Mouse (Mus musculus): ENCODE measurements around the gene Ndufa6. TPM values are rescaled to one million over a fixed set of nuclear protein-coding genes. Genes with fewer than 3 reads are reported as not detected.
A peak's percentile ranks its signal among the peaks of the same experiment; 100 is the strongest.

The Ndufa6 gene
- polyA plus RNA-seq, 1 experiment from 2014 or later: 277 TPM

- no peaks in the 10 kb centered on the region for H3K36me3 ChIP-seq (ENCODE audit: control insufficient read depth, insufficient read depth, low read length)
- peak overlapping the region; percentile 53 for H3K9ac ChIP-seq (ENCODE audit: low read depth, low read length)
- H3K27ac ChIP-seq (ENCODE audit: low read depth, low read length): peak overlapping the region; percentile 4; the same call in 1 of the 2 replicates
- peak overlapping the region; percentile 49 for H3K4me2 ChIP-seq (replicated peaks; ENCODE audit: low read depth, low read length)
- WGBS: 3% methylated on average over 32 of the region's 40 CpGs
- H3K27me3 ChIP-seq (ENCODE audit: control insufficient read depth, insufficient read depth, low read length): peaks cover 7% of the 10 kb centered on the region; the same call in 1 of the 2 replicates
- H3K4me1 ChIP-seq (replicated peaks; ENCODE audit: control insufficient read depth, insufficient read depth, low read length): peaks cover 9% of the 10 kb centered on the region; the same call in 1 of the 2 replicates
- peak overlapping the region; percentile 29 for H3K4me3 ChIP-seq (ENCODE audit: low read depth, low read length)
- no peak for ATAC-seq (ENCODE audit: low FRiP score)
- peak; percentile 49 for DNase-seq (ENCODE audit: low spot score)
- no peaks in the 10 kb centered on the region for H3K9me3 ChIP-seq (ENCODE audit: control insufficient read depth, low read length)
Observed at GRCm38 (mm10) chr15:82341036-82341501, 13.1 kb downstream of the Ndufa6 start.

- Histone ChIP-seq H3K9ac (ENCODE audit: low read depth, low read length) (peak overlapping the region; percentile 53; the same call in 1 of the 2 replicates), H3K9me3 (ENCODE audit: control insufficient read depth, low read length) (no peaks in the 10 kb centered on the region), H3K27ac (ENCODE audit: low read depth, low read length) (no peak overlapping the region; the same call in 1 of the 2 replicates), H3K27me3 (ENCODE audit: control insufficient read depth, insufficient read depth, low read length) (peaks cover 7% of the 10 kb centered on the region; the same call in 1 of the 2 replicates), H3K4me1 (replicated peaks; ENCODE audit: control insufficient read depth, insufficient read depth, low read length) (peaks cover 9% of the 10 kb centered on the region; the same call in 1 of the 2 replicates), H3K4me3 (ENCODE audit: low read depth, low read length) (peak overlapping the region; percentile 29), H3K4me2 (replicated peaks; ENCODE audit: low read depth, low read length) (peak overlapping the region; percentile 49), H3K36me3 (ENCODE audit: control insufficient read depth, insufficient read depth, low read length) (peaks cover 2% of the 10 kb centered on the region; the same call in 1 of the 2 replicates)
- no peak for ATAC-seq (ENCODE audit: low FRiP score)
- 43% methylated on average over 21 of the region's 21 CpGs for WGBS
- DNase-seq (ENCODE audit: low spot score): peak; percentile 43
Observed at GRCm38 (mm10) chr15:82340414-82341035, 13.6 kb downstream of the Ndufa6 start.

- H3K4me3 ChIP-seq (ENCODE audit: low read depth, low read length): no peak overlapping the region
- no peak overlapping the region for H3K27ac ChIP-seq (ENCODE audit: low read depth, low read length)
- no peaks in the 10 kb centered on the region for H3K9me3 ChIP-seq (ENCODE audit: control insufficient read depth, low read length)
- 70% methylated on average over 8 of the region's 8 CpGs for WGBS
- no peak for ATAC-seq (ENCODE audit: low FRiP score)
- no peak overlapping the region for H3K9ac ChIP-seq (ENCODE audit: low read depth, low read length)
- peaks cover 9% of the 10 kb centered on the region; the same call in 1 of the 2 replicates for H3K4me1 ChIP-seq (replicated peaks; ENCODE audit: control insufficient read depth, insufficient read depth, low read length)
- H3K4me2 ChIP-seq (replicated peaks; ENCODE audit: low read depth, low read length): no peak overlapping the region
- peaks cover 7% of the 10 kb centered on the region; the same call in 1 of the 2 replicates for H3K27me3 ChIP-seq (ENCODE audit: control insufficient read depth, insufficient read depth, low read length)
- peaks cover 5% of the 10 kb centered on the region for H3K36me3 ChIP-seq (ENCODE audit: control insufficient read depth, insufficient read depth, low read length)
- peak; percentile 9 for DNase-seq (ENCODE audit: low spot score)
Observed at GRCm38 (mm10) chr15:82339634-82340254, 14.4 kb downstream of the Ndufa6 start.

GRCm38 (mm10) chr15:82339150-82339549 lies 15.0 kb downstream of the Ndufa6 start:
- WGBS: 62% methylated on average over 10 of the region's 10 CpGs
- Histone ChIP-seq H3K9me3 (ENCODE audit: control insufficient read depth, low read length) (no peaks in the 10 kb centered on the region), H3K4me1 (replicated peaks; ENCODE audit: control insufficient read depth, insufficient read depth, low read length) (peaks cover 9% of the 10 kb centered on the region; the same call in 1 of the 2 replicates), H3K4me2 (replicated peaks; ENCODE audit: low read depth, low read length) (peak overlapping the region; percentile 69), H3K27me3 (ENCODE audit: control insufficient read depth, insufficient read depth, low read length) (peaks cover 7% of the 10 kb centered on the region; the same call in 1 of the 2 replicates), H3K4me3 (ENCODE audit: low read depth, low read length) (peak overlapping the region; percentile 48), H3K27ac (ENCODE audit: low read depth, low read length) (no peak overlapping the region), H3K36me3 (ENCODE audit: control insufficient read depth, insufficient read depth, low read length) (peaks cover 5% of the 10 kb centered on the region), H3K9ac (ENCODE audit: low read depth, low read length) (peak overlapping the region; percentile 31; the same call in 1 of the 2 replicates)
- no peak for DNase-seq (ENCODE audit: low spot score)
- no peak for ATAC-seq (ENCODE audit: low FRiP score)

GRCm38 (mm10) chr15:82338593-82339112 lies 15.5 kb downstream of the Ndufa6 start, which contains the start of the genes Naga, Pheta2 and Smdt1:
Gene Naga, minus strand, starts transcription at chr15:82338925.
Gene Pheta2, plus strand, starts transcription at chr15:82338942.
Gene Smdt1, plus strand, starts transcription at chr15:82338959.
- Histone ChIP-seq H3K9me3 (ENCODE audit: control insufficient read depth, low read length) (no peaks in the 10 kb centered on the region), H3K4me2 (replicated peaks; ENCODE audit: low read depth, low read length) (peak within 1 kb of the TSS; percentile 69), H3K27ac (ENCODE audit: low read depth, low read length) (no peak within 1 kb of the TSS), H3K4me3 (ENCODE audit: low read depth, low read length) (peak within 1 kb of the TSS; percentile 48), H3K9ac (ENCODE audit: low read depth, low read length) (peak within 1 kb of the TSS; percentile 64), H3K27me3 (ENCODE audit: control insufficient read depth, insufficient read depth, low read length) (peaks cover 7% of the 10 kb centered on the region; the same call in 1 of the 2 replicates), H3K36me3 (ENCODE audit: control insufficient read depth, insufficient read depth, low read length) (peaks cover 5% of the 10 kb centered on the region), H3K4me1 (replicated peaks; ENCODE audit: control insufficient read depth, insufficient read depth, low read length) (peaks cover 9% of the 10 kb centered on the region; the same call in 1 of the 2 replicates)
- WGBS: under 1% methylated on average over 41 of the region's 41 CpGs
- ATAC-seq (ENCODE audit: low FRiP score) (peak; percentile 90), DNase-seq (ENCODE audit: low spot score) (peak; percentile 99)

- DNase-seq (ENCODE audit: low spot score): no peak
- Histone ChIP-seq H3K27me3 (ENCODE audit: control insufficient read depth, insufficient read depth, low read length) (peaks cover 7% of the 10 kb centered on the region; the same call in 1 of the 2 replicates), H3K36me3 (ENCODE audit: control insufficient read depth, insufficient read depth, low read length) (peaks cover 5% of the 10 kb centered on the region), H3K4me2 (replicated peaks; ENCODE audit: low read depth, low read length) (peak overlapping the region; percentile 69), H3K9me3 (ENCODE audit: control insufficient read depth, low read length) (no peaks in the 10 kb centered on the region), H3K27ac (ENCODE audit: low read depth, low read length) (no peak overlapping the region), H3K9ac (ENCODE audit: low read depth, low read length) (peak overlapping the region; percentile 64), H3K4me1 (replicated peaks; ENCODE audit: control insufficient read depth, insufficient read depth, low read length) (peaks cover 9% of the 10 kb centered on the region; the same call in 1 of the 2 replicates), H3K4me3 (ENCODE audit: low read depth, low read length) (peak overlapping the region; percentile 48)
- no peak for ATAC-seq (ENCODE audit: low FRiP score)
- WGBS: 49% methylated on average over 4 of the region's 4 CpGs
Observed at GRCm38 (mm10) chr15:82337875-82338274, 16.2 kb downstream of the Ndufa6 start.

GRCm38 (mm10) chr15:82336629-82337028 lies 17.5 kb downstream of the Ndufa6 start:
- H3K9me3 ChIP-seq (ENCODE audit: control insufficient read depth, low read length): no peaks in the 10 kb centered on the region
- H3K4me2 ChIP-seq (replicated peaks; ENCODE audit: low read depth, low read length): no peak overlapping the region
- H3K9ac ChIP-seq (ENCODE audit: low read depth, low read length): 0 out of 2 replicates have a peak overlapping the region, but pooled peaks have one; percentile 20
- DNase-seq (ENCODE audit: low spot score) (no peak), ATAC-seq (ENCODE audit: low FRiP score) (no peak)
- no peak overlapping the region for H3K27ac ChIP-seq (ENCODE audit: low read depth, low read length)
- WGBS: 75% methylated on average over 12 of the region's 12 CpGs
- H3K4me1 ChIP-seq (replicated peaks; ENCODE audit: control insufficient read depth, insufficient read depth, low read length): peaks cover 9% of the 10 kb centered on the region; the same call in 1 of the 2 replicates
- no peak overlapping the region for H3K4me3 ChIP-seq (ENCODE audit: low read depth, low read length)
- peaks cover 7% of the 10 kb centered on the region; the same call in 1 of the 2 replicates for H3K27me3 ChIP-seq (ENCODE audit: control insufficient read depth, insufficient read depth, low read length)
- H3K36me3 ChIP-seq (ENCODE audit: control insufficient read depth, insufficient read depth, low read length): peaks cover 5% of the 10 kb centered on the region

GRCm38 (mm10) chr15:82335194-82335593 lies 18.9 kb downstream of the Ndufa6 start:
- Histone ChIP-seq H3K27me3 (ENCODE audit: control insufficient read depth, insufficient read depth, low read length) (peaks cover 3% of the 10 kb centered on the region; the same call in 1 of the 2 replicates), H3K4me2 (replicated peaks; ENCODE audit: low read depth, low read length) (no peak overlapping the region), H3K36me3 (ENCODE audit: control insufficient read depth, insufficient read depth, low read length) (peaks cover 5% of the 10 kb centered on the region), H3K4me1 (replicated peaks; ENCODE audit: control insufficient read depth, insufficient read depth, low read length) (0 out of 2 replicates have a peak, but pooled peaks cover 4% of the 10 kb centered on the region), H3K4me3 (ENCODE audit: low read depth, low read length) (no peak overlapping the region), H3K27ac (ENCODE audit: low read depth, low read length) (no peak overlapping the region), H3K9me3 (ENCODE audit: control insufficient read depth, low read length) (no peaks in the 10 kb centered on the region), H3K9ac (ENCODE audit: low read depth, low read length) (no peak overlapping the region)
- ATAC-seq (ENCODE audit: low FRiP score) (no peak), DNase-seq (ENCODE audit: low spot score) (no peak)
- WGBS: 96% methylated on average over 4 of the region's 4 CpGs

Measured in hindbrain, embryonic 11.5 days (tissue).